Mouse (Mus musculus) lung, postnatal 0 days (tissue): ENCODE data around the gene Atg7. TPM values are rescaled to one million over a fixed set of nuclear protein-coding genes. Genes with fewer than 3 reads are reported as not detected.
"Not testable (repeated sequence)": the region's sequence is repeated elsewhere in the genome, so short reads cannot be mapped to it uniquely, and the experiment has no call there.

ENCODE experiments used
- ATAC-seq: fragments of 200-750 bp; cut with Nextera tagmentation; 2 replicates; pipeline ENCODE4 v1.8.0; 2017; ENCODE audit warnings: moderate library complexity
- DNase-seq: peaks from one replicate; pipeline ENCODE4 v3.0.0-alpha.2; 2016; ENCODE audit warnings: low spot score
- H3K27ac ChIP-seq: fragments of 300-500 bp; sonication (generic); 2 replicates; pipeline ENCODE4 v1.5.1; 2014; ENCODE audit warnings: antibody characterized with exemption, mild to moderate bottlenecking, low read length, mixed read lengths
- H3K27me3 ChIP-seq: fragments of 300-500 bp; sonication (generic); replicated peaks from 2 replicates; pipeline ENCODE4 v1.6.1; 2014; ENCODE audit warnings: low read length, mixed read lengths; ENCODE audit not compliant: insufficient read depth
- H3K36me3 ChIP-seq: fragments of 300-500 bp; sonication (generic); 2 replicates; pipeline ENCODE4 v1.6.1; 2014; ENCODE audit warnings: low read length, mixed read lengths; ENCODE audit not compliant: insufficient read depth
- H3K4me1 ChIP-seq: fragments of 300-500 bp; sonication (generic); 2 replicates; pipeline ENCODE4 v1.6.1; 2014; ENCODE audit warnings: antibody characterized with exemption, low read depth, low read length, mixed read lengths; ENCODE audit not compliant: insufficient read depth
- H3K4me2 ChIP-seq: fragments of 300-500 bp; sonication (generic); replicated peaks from 2 replicates; pipeline ENCODE4 v1.6.1; 2014; ENCODE audit warnings: low read depth, mild to moderate bottlenecking, low read length, moderate library complexity, mixed read lengths
- H3K4me3 ChIP-seq: fragments of 300-500 bp; sonication (generic); 2 replicates; pipeline ENCODE4 v1.5.1; 2014; ENCODE audit warnings: low read depth, low read length
- H3K9ac ChIP-seq: fragments of 300-500 bp; sonication (generic); replicated peaks from 2 replicates; pipeline ENCODE4 v1.6.1; 2014; ENCODE audit warnings: low read depth, mild to moderate bottlenecking
- H3K9me3 ChIP-seq: fragments of 300-500 bp; sonication (generic); 2 replicates; pipeline ENCODE4 v1.6.1; 2016; ENCODE audit warnings: low read length, mixed read lengths
- CTCF ChIP-seq: IDR thresholded peaks from 2 replicates; pipeline ENCODE4 v1.5.1; 2016; ENCODE audit warnings: antibody characterized with exemption, mild to moderate bottlenecking
- EP300 ChIP-seq: IDR thresholded peaks from 2 replicates; pipeline ENCODE4 v1.6.1; 2016; ENCODE audit warnings: antibody characterized with exemption, mild to moderate bottlenecking, control low read depth
- WGBS: fragments of 180-500 bp; shearing (Covaris S2); extraction: QIAGEN DNeasy Blood & Tissue Kit; methylation state at CpG from one replicate; pipeline ENCODE4 v1.1.7; 2014; 5-methylcytosine and 5-hydroxymethylcytosine counted together
- polyA plus RNA-seq: library from polyadenylated mRNA; unstranded; fragments of >200 nt; fragmentation: Nextera tagmentation; extraction: Ambion mirVana; gene quantifications from 2 replicates; pipeline ENCODE4 v1.2.1, GENCODE M21; 2015

The Atg7 gene
- polyA plus RNA-seq, 1 experiment from 2014 or later = 18.4 TPM

DNA sequence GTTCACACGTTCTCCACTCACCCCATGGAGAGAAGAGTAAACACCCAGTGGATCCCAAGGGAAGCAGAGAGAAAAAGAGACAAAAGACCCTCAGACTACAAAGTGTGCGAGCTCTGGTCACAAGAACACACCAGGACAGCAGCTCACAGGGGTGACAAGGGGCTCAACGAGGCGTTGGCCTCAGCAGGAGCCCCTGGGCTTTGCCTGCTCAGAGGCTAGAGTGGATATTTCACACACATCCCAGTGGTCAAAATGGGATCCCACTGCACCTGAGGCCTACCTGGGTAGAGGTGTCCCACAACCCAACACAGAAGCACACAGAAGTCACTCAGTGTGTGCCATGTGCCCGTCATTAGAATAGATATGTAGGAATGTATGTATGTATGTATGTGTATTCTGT is 242.2 kb downstream of the Atg7 start:
- Histone ChIP-seq H3K4me3 (no peak overlapping the region), H3K9ac (no peak overlapping the region), H3K9me3 (no peaks in the 10 kb centered on the region), H3K27ac (peak overlapping the region; percentile 17; the same call in 1 of the 2 replicates), H3K4me1 (peaks cover 54% of the 10 kb centered on the region), H3K27me3 (no peaks in the 10 kb centered on the region), H3K4me2 (no peak overlapping the region), H3K36me3 (no peaks in the 10 kb centered on the region)
- 67% methylated on average over 5 of the region's 5 CpGs for WGBS
- ATAC-seq (no peak), DNase-seq (no peak)
- TF ChIP-seq CTCF (no peak), EP300 (no peak)

DNA sequence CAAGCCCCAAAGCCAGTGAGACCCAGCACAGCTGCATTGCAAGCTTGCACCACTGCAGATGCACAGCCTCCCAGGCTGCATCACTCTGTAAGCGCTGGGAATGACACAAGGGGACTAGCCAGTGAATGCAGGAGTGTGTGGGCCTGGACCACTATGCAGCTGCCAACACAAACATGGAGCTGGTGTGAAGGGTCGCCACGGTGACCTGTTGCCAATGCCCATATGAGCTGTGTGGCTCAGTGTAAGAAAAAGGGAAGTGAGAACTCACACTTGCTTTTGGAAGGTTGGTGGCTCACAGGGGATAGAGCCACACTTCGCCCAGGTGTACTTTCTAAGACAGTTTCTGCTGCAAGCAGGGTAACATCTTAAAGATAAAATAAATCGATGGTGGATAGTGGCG is 243.1 kb downstream of the Atg7 start:
- no peak overlapping the region for H3K9ac ChIP-seq
- DNase-seq = no peak
- H3K9me3 ChIP-seq = no peaks in the 10 kb centered on the region
- H3K27ac ChIP-seq = no peak overlapping the region
- TF ChIP-seq CTCF = no peak
- TF ChIP-seq EP300 = no peak
- no peak overlapping the region for H3K4me3 ChIP-seq
- H3K27me3 ChIP-seq = no peaks in the 10 kb centered on the region
- H3K36me3 ChIP-seq = no peaks in the 10 kb centered on the region
- WGBS = 69% methylated on average over 6 of the region's 6 CpGs
- peaks cover 58% of the 10 kb centered on the region for H3K4me1 ChIP-seq
- ATAC-seq = no peak
- H3K4me2 ChIP-seq = no peak overlapping the region

DNA sequence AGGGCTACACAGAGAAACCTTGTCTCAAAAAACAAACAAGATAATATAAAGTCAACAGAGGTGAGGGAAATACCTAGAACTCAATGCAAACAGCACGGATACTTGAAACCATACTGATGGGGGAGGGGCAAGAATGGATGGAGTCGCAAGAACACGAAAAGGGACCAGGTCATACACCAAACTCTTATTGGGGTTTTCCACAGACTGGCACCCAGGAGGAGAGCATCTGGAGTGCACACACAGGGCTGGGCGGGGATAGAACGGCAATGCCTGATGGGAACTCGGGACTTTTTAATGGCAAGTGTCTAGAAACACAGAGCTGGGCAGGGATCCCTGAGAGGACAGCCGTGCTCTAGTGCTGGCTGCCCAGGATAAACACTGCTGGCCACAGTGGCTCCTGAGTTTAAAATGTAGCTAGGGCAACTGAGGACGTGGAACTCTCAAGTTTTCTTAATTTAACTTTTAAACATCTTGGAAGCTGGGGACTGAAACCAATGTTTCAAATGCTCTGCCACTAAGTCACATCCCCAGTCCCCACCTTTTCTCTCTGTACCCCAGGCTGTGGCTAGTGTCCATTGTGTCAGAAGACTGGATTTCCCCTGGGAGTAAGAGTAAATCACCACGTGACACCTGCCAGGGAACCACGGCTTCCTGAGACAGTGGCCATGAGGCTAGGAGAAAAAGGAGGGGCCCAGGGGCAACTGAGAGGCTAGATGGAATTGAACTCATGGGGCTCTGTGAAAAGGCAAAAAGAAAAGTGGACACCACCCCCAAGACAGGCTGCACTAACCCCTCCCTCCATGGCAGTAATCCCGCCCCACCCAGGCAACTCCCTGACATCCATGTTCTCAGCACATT is 243.8 kb downstream of the Atg7 start:
- Histone ChIP-seq H3K9ac (no peak overlapping the region), H3K4me3 (no peak overlapping the region), H3K4me2 (no peak overlapping the region), H3K27me3 (no peaks in the 10 kb centered on the region), H3K4me1 (peaks cover 60% of the 10 kb centered on the region), H3K36me3 (no peaks in the 10 kb centered on the region), H3K9me3 (no peaks in the 10 kb centered on the region), H3K27ac (no peak overlapping the region)
- DNase-seq = no peak
- no peak for TF ChIP-seq CTCF
- no peak for TF ChIP-seq EP300
- WGBS = 39% methylated on average over 11 of the region's 11 CpGs
- ATAC-seq = no peak

DNA sequence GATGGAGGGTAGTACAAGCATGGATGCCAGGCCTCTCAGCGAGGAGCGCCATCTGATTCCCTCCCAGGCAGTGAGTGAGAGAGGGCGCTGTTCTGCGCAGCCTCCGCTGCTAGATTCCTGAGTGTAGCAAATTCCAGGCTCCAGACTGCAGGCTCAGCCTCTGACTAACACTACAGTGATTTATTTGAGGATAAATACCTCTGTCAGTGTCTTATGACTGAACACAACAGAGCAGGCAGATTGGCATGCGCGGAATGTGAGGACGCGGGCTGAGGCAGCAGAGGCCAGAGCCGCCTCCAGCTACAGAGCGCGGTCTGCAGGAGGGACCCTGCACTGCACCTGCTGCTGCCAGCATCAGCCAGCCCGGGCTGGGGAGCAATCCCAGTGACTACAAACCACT is 246.0 kb downstream of the Atg7 start:
- WGBS = 31% methylated on average over 13 of the region's 13 CpGs
- Histone ChIP-seq H3K4me3 (no peak overlapping the region), H3K27me3 (no peaks in the 10 kb centered on the region), H3K36me3 (no peaks in the 10 kb centered on the region), H3K27ac (peak overlapping the region; percentile 45), H3K4me1 (peaks cover 61% of the 10 kb centered on the region), H3K4me2 (no peak overlapping the region), H3K9ac (no peak overlapping the region), H3K9me3 (no peaks in the 10 kb centered on the region)
- TF ChIP-seq CTCF (peak; percentile 81), EP300 (peak; percentile 83)
- ATAC-seq (peak; percentile 86), DNase-seq (peak; percentile 95)

DNA sequence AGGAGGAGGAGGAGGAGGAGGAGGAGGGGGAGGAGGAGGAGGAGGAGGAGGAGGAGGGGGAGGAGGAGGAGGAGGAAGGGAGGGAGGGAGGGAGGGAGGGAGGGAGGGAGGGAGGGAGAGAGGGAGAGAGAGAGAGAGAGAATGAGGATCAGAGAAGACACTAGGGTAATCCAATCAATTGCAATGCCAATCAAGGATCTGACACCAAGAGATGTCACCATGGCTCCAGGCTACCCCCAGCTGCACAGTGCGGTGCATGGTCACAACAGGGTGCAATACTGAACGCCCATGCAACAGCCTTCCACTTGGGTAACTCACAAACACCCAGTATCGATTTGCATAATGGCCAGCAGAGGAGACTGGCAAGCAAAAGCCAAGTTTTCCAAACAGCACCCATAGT is 247.1 kb downstream of the Atg7 start:
- H3K4me2 ChIP-seq, DNase-seq: not testable (repeated sequence)

DNA sequence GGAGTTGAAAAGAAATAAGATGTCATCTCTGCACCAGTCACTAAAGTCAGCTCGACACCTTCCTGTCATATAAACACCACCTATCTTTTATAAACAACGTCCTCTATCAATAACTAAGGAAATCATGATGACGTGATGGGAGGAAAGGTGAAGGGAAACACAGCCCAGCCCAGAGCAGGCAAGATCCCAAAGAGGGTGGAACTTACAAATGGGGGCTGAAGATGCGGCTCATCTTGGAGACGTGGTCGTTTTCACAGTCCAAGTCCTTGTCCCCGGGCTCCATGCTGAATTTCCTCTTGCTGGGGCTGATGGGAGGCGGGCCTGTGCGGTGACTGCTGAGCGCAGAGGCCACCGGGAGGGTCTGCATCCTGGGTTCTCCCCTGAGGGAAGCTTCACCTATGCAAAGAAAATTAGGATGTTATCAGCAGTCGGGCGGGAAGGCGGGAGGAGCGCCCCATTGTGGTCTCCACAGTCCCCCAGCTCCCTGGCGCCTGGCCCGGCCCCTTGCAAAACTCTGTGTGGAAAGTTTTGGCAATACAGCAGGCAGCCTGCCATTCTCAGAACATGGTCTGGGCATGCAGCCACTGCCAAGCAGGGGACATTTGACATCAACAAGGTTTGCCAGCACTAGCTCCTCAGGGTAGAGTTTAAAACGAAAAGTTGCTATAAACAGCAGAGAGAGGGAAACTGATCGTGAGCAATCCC is 247.7 kb downstream of the Atg7 start:
- peak overlapping the region; percentile 48 for H3K27ac ChIP-seq
- H3K4me1 ChIP-seq = peaks cover 65% of the 10 kb centered on the region
- DNase-seq = peak; percentile 87
- TF ChIP-seq EP300 = peak; percentile 34; the same call in 1 of the 2 replicates
- TF ChIP-seq CTCF = peak; percentile 33; the same call in 1 of the 2 replicates
- peak overlapping the region; percentile 15 for H3K4me2 ChIP-seq
- WGBS = 17% methylated on average over 19 of the region's 19 CpGs
- H3K9me3 ChIP-seq = no peaks in the 10 kb centered on the region
- ATAC-seq = peak; percentile 32
- no peaks in the 10 kb centered on the region for H3K27me3 ChIP-seq
- H3K4me3 ChIP-seq = no peak overlapping the region
- H3K36me3 ChIP-seq = no peaks in the 10 kb centered on the region
- no peak overlapping the region for H3K9ac ChIP-seq

More for the DNA sequence above, 247.1 kb downstream of the Atg7 start:
- WGBS = 52% methylated on average over 3 of the region's 3 CpGs
- H3K4me1 ChIP-seq = peaks cover 63% of the 10 kb centered on the region
- not testable (repeated sequence) for H3K36me3 ChIP-seq, ATAC-seq, H3K27me3 ChIP-seq, H3K27ac ChIP-seq, H3K9me3 ChIP-seq, H3K4me3 ChIP-seq, H3K9ac ChIP-seq
